Mouse (Mus musculus): ENCODE measurements at regions not wholly inside any gene's neighbourhood (a gene's known extent, or its start where the extent isn't known, plus 50 kb on each side); places are given as distances from the start of the nearest gene placed in this dataset.
"Not testable (repeated sequence)": the region's sequence is repeated elsewhere in the genome, so short reads cannot be mapped to it uniquely, and the experiment has no call there.

GRCm38 (mm10) chr1:149332239-149332638 is 628.9 kb downstream of the Pla2g4a start:
- no peak overlapping the region for H3K4me2 ChIP-seq (ENCODE audit: low read depth)
- no peaks in the 10 kb centered on the region for H3K27me3 ChIP-seq (ENCODE audit: control insufficient read depth, insufficient read depth, low read length)
- no peak for DNase-seq (ENCODE audit: low spot score)
- ATAC-seq (ENCODE audit: insufficient read depth, low FRiP score, low TSS enrichment): no peak
- H3K9me3 ChIP-seq (ENCODE audit: control insufficient read depth, low read length): no peaks in the 10 kb centered on the region
- H3K4me1 ChIP-seq (ENCODE audit: control insufficient read depth, insufficient read depth, low read length): no peaks in the 10 kb centered on the region
- H3K27ac ChIP-seq (ENCODE audit: low read depth, low read length): no peak overlapping the region
- no peaks in the 10 kb centered on the region for H3K36me3 ChIP-seq (ENCODE audit: control insufficient read depth, insufficient read depth, low read length)
- WGBS: 60% methylated on average over 3 of the region's 3 CpGs
- no peak overlapping the region for H3K4me3 ChIP-seq (ENCODE audit: low read depth, low read length)
- no peak overlapping the region for H3K9ac ChIP-seq (ENCODE audit: low read length)

- no peak overlapping the region for H3K4me2 ChIP-seq (ENCODE audit: low read depth)
- H3K27ac ChIP-seq (ENCODE audit: low read depth, low read length): no peak overlapping the region
- no peak overlapping the region for H3K4me3 ChIP-seq (ENCODE audit: low read depth, low read length)
- H3K9ac ChIP-seq (ENCODE audit: low read length): no peak overlapping the region
- H3K36me3 ChIP-seq (ENCODE audit: control insufficient read depth, insufficient read depth, low read length): no peaks in the 10 kb centered on the region
- H3K27me3 ChIP-seq (ENCODE audit: control insufficient read depth, insufficient read depth, low read length): no peaks in the 10 kb centered on the region
- WGBS: 82% methylated on average over 3 of the region's 3 CpGs
- ATAC-seq (ENCODE audit: insufficient read depth, low FRiP score, low TSS enrichment): no peak
- DNase-seq (ENCODE audit: low spot score): no peak
- no peaks in the 10 kb centered on the region for H3K9me3 ChIP-seq (ENCODE audit: control insufficient read depth, low read length)
- H3K4me1 ChIP-seq (ENCODE audit: control insufficient read depth, insufficient read depth, low read length): no peaks in the 10 kb centered on the region
Measured at GRCm38 (mm10) chr1:149327171-149327570, 633.9 kb downstream of the Pla2g4a start.

GRCm38 (mm10) chr1:149323095-149323494 is 638.0 kb downstream of the Pla2g4a start:
- Histone ChIP-seq H3K27me3 (ENCODE audit: control insufficient read depth, insufficient read depth, low read length) (no peaks in the 10 kb centered on the region), H3K4me3 (ENCODE audit: low read depth, low read length) (no peak overlapping the region), H3K36me3 (ENCODE audit: control insufficient read depth, insufficient read depth, low read length) (no peaks in the 10 kb centered on the region), H3K9ac (ENCODE audit: low read length) (no peak overlapping the region), H3K27ac (ENCODE audit: low read depth, low read length) (no peak overlapping the region), H3K4me2 (ENCODE audit: low read depth) (no peak overlapping the region), H3K4me1 (ENCODE audit: control insufficient read depth, insufficient read depth, low read length) (no peaks in the 10 kb centered on the region), H3K9me3 (ENCODE audit: control insufficient read depth, low read length) (no peaks in the 10 kb centered on the region)
- no peak for DNase-seq (ENCODE audit: low spot score)
- WGBS: 74% methylated on average over 1 of the region's 1 CpGs
- no peak for ATAC-seq (ENCODE audit: insufficient read depth, low FRiP score, low TSS enrichment)

- 90% methylated on average over 1 of the region's 1 CpGs for WGBS
- H3K27ac ChIP-seq (ENCODE audit: low read depth, low read length): no peak overlapping the region
- no peak for ATAC-seq (ENCODE audit: insufficient read depth, low FRiP score, low TSS enrichment)
- H3K27me3 ChIP-seq (ENCODE audit: control insufficient read depth, insufficient read depth, low read length): no peaks in the 10 kb centered on the region
- H3K9me3 ChIP-seq (ENCODE audit: control insufficient read depth, low read length): no peaks in the 10 kb centered on the region
- no peak overlapping the region for H3K4me3 ChIP-seq (ENCODE audit: low read depth, low read length)
- no peaks in the 10 kb centered on the region for H3K4me1 ChIP-seq (ENCODE audit: control insufficient read depth, insufficient read depth, low read length)
- no peak overlapping the region for H3K9ac ChIP-seq (ENCODE audit: low read length)
- H3K36me3 ChIP-seq (ENCODE audit: control insufficient read depth, insufficient read depth, low read length): no peaks in the 10 kb centered on the region
- no peak overlapping the region for H3K4me2 ChIP-seq (ENCODE audit: low read depth)
- DNase-seq (ENCODE audit: low spot score): no peak
Measured at GRCm38 (mm10) chr1:149289725-149290124, 671.4 kb downstream of the Pla2g4a start.

GRCm38 (mm10) chr1:149274932-149275331 is 686.2 kb downstream of the Pla2g4a start:
- Histone ChIP-seq H3K27ac (ENCODE audit: low read depth, low read length) (no peak overlapping the region), H3K36me3 (ENCODE audit: control insufficient read depth, insufficient read depth, low read length) (no peaks in the 10 kb centered on the region), H3K4me2 (ENCODE audit: low read depth) (no peak overlapping the region), H3K9ac (ENCODE audit: low read length) (no peak overlapping the region), H3K9me3 (ENCODE audit: control insufficient read depth, low read length) (no peaks in the 10 kb centered on the region), H3K27me3 (ENCODE audit: control insufficient read depth, insufficient read depth, low read length) (no peaks in the 10 kb centered on the region), H3K4me3 (ENCODE audit: low read depth, low read length) (no peak overlapping the region), H3K4me1 (ENCODE audit: control insufficient read depth, insufficient read depth, low read length) (no peaks in the 10 kb centered on the region)
- 93% methylated on average over 1 of the region's 1 CpGs for WGBS
- DNase-seq (ENCODE audit: low spot score): no peak
- no peak for ATAC-seq (ENCODE audit: insufficient read depth, low FRiP score, low TSS enrichment)

GRCm38 (mm10) chr1:149256866-149257265 is 704.2 kb downstream of the Pla2g4a start:
- WGBS: 85% methylated on average over 3 of the region's 3 CpGs
- H3K36me3 ChIP-seq (ENCODE audit: control insufficient read depth, insufficient read depth, low read length): no peaks in the 10 kb centered on the region
- DNase-seq (ENCODE audit: low spot score): no peak

GRCm38 (mm10) chr1:149254141-149254540 is 706.9 kb downstream of the Pla2g4a start:
- no peak overlapping the region for H3K4me3 ChIP-seq (ENCODE audit: low read depth, low read length)
- DNase-seq (ENCODE audit: low spot score) (peak; percentile 18), ATAC-seq (ENCODE audit: insufficient read depth, low FRiP score, low TSS enrichment) (no peak)
- H3K4me1 ChIP-seq (ENCODE audit: control insufficient read depth, insufficient read depth, low read length): no peaks in the 10 kb centered on the region
- H3K27ac ChIP-seq (ENCODE audit: low read depth, low read length): no peak overlapping the region
- H3K36me3 ChIP-seq (ENCODE audit: control insufficient read depth, insufficient read depth, low read length): no peaks in the 10 kb centered on the region
- H3K9ac ChIP-seq (ENCODE audit: low read length): no peak overlapping the region
- WGBS: 54% methylated on average over 4 of the region's 4 CpGs
- no peaks in the 10 kb centered on the region for H3K27me3 ChIP-seq (ENCODE audit: control insufficient read depth, insufficient read depth, low read length)
- no peak overlapping the region for H3K4me2 ChIP-seq (ENCODE audit: low read depth)
- no peaks in the 10 kb centered on the region for H3K9me3 ChIP-seq (ENCODE audit: control insufficient read depth, low read length)

More at GRCm38 (mm10) chr1:149256866-149257265, 704.2 kb downstream of the Pla2g4a start:
- Histone ChIP-seq H3K9me3 (ENCODE audit: control insufficient read depth, low read length) (no peaks in the 10 kb centered on the region), H3K4me2 (ENCODE audit: low read depth) (no peak overlapping the region), H3K9ac (ENCODE audit: low read length) (no peak overlapping the region), H3K4me1 (ENCODE audit: control insufficient read depth, insufficient read depth, low read length) (no peaks in the 10 kb centered on the region), H3K27me3 (ENCODE audit: control insufficient read depth, insufficient read depth, low read length) (no peaks in the 10 kb centered on the region), H3K4me3 (ENCODE audit: low read depth, low read length) (no peak overlapping the region), H3K27ac (ENCODE audit: low read depth, low read length) (no peak overlapping the region)
- ATAC-seq (ENCODE audit: insufficient read depth, low FRiP score, low TSS enrichment): no peak

- no peak overlapping the region for H3K27ac ChIP-seq (ENCODE audit: low read depth, low read length)
- ATAC-seq (ENCODE audit: insufficient read depth, low FRiP score, low TSS enrichment) (no peak), DNase-seq (ENCODE audit: low spot score) (no peak)
- H3K9me3 ChIP-seq (ENCODE audit: control insufficient read depth, low read length): no peaks in the 10 kb centered on the region
- no peaks in the 10 kb centered on the region for H3K27me3 ChIP-seq (ENCODE audit: control insufficient read depth, insufficient read depth, low read length)
- H3K4me1 ChIP-seq (ENCODE audit: control insufficient read depth, insufficient read depth, low read length): no peaks in the 10 kb centered on the region
- H3K4me3 ChIP-seq (ENCODE audit: low read depth, low read length): no peak overlapping the region
- no peak overlapping the region for H3K4me2 ChIP-seq (ENCODE audit: low read depth)
- no peak overlapping the region for H3K9ac ChIP-seq (ENCODE audit: low read length)
- WGBS: 89% methylated on average over 1 of the region's 1 CpGs
- H3K36me3 ChIP-seq (ENCODE audit: control insufficient read depth, insufficient read depth, low read length): no peaks in the 10 kb centered on the region
Measured at GRCm38 (mm10) chr1:149238329-149239015, 722.6 kb downstream of the Pla2g4a start.

GRCm38 (mm10) chr1:149227170-149227569 is 733.9 kb downstream of the Pla2g4a start:
- 96% methylated on average over 1 of the region's 1 CpGs for WGBS
- not testable (repeated sequence) for H3K27me3 ChIP-seq (ENCODE audit: control insufficient read depth, insufficient read depth, low read length); H3K4me1 ChIP-seq (ENCODE audit: control insufficient read depth, insufficient read depth, low read length); DNase-seq (ENCODE audit: low spot score); H3K4me3 ChIP-seq (ENCODE audit: low read depth, low read length); H3K36me3 ChIP-seq (ENCODE audit: control insufficient read depth, insufficient read depth, low read length); H3K9ac ChIP-seq (ENCODE audit: low read length); H3K27ac ChIP-seq (ENCODE audit: low read depth, low read length); ATAC-seq (ENCODE audit: insufficient read depth, low FRiP score, low TSS enrichment); H3K4me2 ChIP-seq (ENCODE audit: low read depth); H3K9me3 ChIP-seq (ENCODE audit: control insufficient read depth, low read length)

Measured in neural tube, embryonic 11.5 days (tissue).